11 mouse cellular contexts compared by ENCODE assay signal in the genomic region with DNA sequence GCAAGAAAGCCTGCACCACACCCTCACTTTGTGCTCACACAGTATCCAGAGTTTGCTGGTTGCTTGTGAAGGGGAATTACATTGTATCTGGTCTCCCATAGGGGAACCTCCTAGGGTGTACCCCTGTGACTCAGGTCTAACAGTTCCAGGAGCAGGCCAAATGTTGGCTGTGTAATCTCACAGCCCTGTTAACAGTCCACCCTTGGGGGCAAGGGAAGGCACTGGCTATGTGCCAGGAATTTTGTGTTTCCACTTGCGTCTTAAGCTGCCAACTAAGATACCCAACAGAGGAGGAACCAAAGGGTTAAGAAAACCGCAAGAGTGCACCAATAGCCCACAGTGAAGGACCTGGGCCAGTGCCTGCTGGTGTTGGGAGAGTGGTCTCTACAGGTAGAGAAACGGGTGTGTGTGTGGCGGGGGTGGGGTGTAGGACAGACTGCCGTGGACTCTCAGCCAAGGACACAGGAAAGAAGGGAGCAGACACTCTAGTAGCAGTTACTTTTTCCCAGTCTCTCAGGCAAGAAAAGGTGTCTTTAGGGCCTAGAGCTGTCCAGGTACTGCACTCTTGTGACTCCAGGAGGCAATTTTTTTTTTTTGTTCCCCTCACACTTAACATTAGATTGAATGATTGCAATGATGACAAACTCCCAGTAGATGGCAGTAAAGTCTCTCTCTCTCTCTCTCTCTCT. TPM values are rescaled to one million over a fixed set of nuclear protein-coding genes. Genes with fewer than 3 reads are reported as not detected.
A peak's percentile ranks its signal among the peaks of the same experiment; 100 is the strongest.
DNase-seq lines count a peak whose midpoint lies in the region; ATAC-seq and TF ChIP-seq lines count a peak whose summit lies in the region.
"Had no signal": no experiment of that assay in that cellular context is flagged by ENCODE, and none has a peak within 500 bp of the region (broad histone marks: within the 10 kb centered on the region; RNA-seq: fewer than 3 reads in every experiment).

No protein-coding gene starts in this region.

- H3K27ac ChIP-seq in liver, embryonic 14.5 days: no peak overlapping the region
- H3K27ac ChIP-seq in liver, embryonic 12.5 days: no peak overlapping the region
- H3K27ac ChIP-seq in forebrain, embryonic 16.5 days (ENCODE audit: low read length): no peak overlapping the region

- H3K36me3 ChIP-seq in liver, embryonic 14.5 days (replicated peaks; ENCODE audit: control insufficient read depth, insufficient read depth, low read depth): no peaks in the 10 kb centered on the region
- H3K36me3 ChIP-seq in liver, embryonic 12.5 days: no peaks in the 10 kb centered on the region
- H3K36me3 ChIP-seq in forebrain, embryonic 16.5 days (ENCODE audit: control insufficient read depth, insufficient read depth): no peaks in the 10 kb centered on the region

- peak; percentile 32; the same call in 1 of the 2 replicates for TF ChIP-seq CTCF in liver, embryonic 14.5 days (IDR thresholded peaks at IDR 0.05; ENCODE audit: low read depth)

- no peak for TF ChIP-seq EP300 in liver, embryonic 14.5 days (IDR thresholded peaks at IDR 0.05; ENCODE audit: low read depth)

- H3K4me2 ChIP-seq in liver, embryonic 14.5 days (ENCODE audit: low read depth): no peak overlapping the region
- no peak overlapping the region for H3K4me2 ChIP-seq in liver, embryonic 12.5 days
- no peak overlapping the region for H3K4me2 ChIP-seq in forebrain, embryonic 16.5 days (ENCODE audit: low read length)

- H3K4me3 ChIP-seq in liver, embryonic 14.5 days (ENCODE audit: insufficient read depth in 1 of 2, low read depth in 2 of 2, low read length in 2 of 2): no peak overlapping the region
- no peak overlapping the region for H3K4me3 ChIP-seq in liver, embryonic 12.5 days
- H3K4me3 ChIP-seq in forebrain, embryonic 16.5 days (replicated peaks; ENCODE audit: low read length): no peak overlapping the region

- ATAC-seq in liver, embryonic 14.5 days (ENCODE audit: insufficient read depth): no peak
- ATAC-seq in liver, embryonic 12.5 days: no peak
- peak; percentile 30; the same call in 1 of the 2 replicates for ATAC-seq in forebrain, embryonic 16.5 days

- peak; percentile 73 for DNase-seq in cerebellum, adult 9-10 months
- DNase-seq in cerebellum, adult 11-12 months: no peak
- DNase-seq in liver, embryonic 14.5 days (ENCODE audit: low read depth in 3 of 3, low spot score in 3 of 3): no peak
- peak; percentile 40 for DNase-seq in retina, adult 2 months (ENCODE audit: low read depth, low spot score)
- DNase-seq in right cerebral cortex, adult 2 months (ENCODE audit: low spot score in 2 of 2): no peak
- DNase-seq in layer of hippocampus, adult 9-11 months: no peak
- DNase-seq: lung, postnatal 4 days had no signal

- no peaks in the 10 kb centered on the region for H3K4me1 ChIP-seq in liver, embryonic 14.5 days (replicated peaks; ENCODE audit: control insufficient read depth in 2 of 2, insufficient read depth in 2 of 2, low read length in 1 of 2)
- H3K4me1 ChIP-seq in liver, embryonic 12.5 days: no peaks in the 10 kb centered on the region
- H3K4me1 ChIP-seq in forebrain, embryonic 16.5 days (replicated peaks; ENCODE audit: control insufficient read depth, insufficient read depth, low read length): no peaks in the 10 kb centered on the region; the same call in 1 of the 2 replicates

- no peaks in the 10 kb centered on the region for H3K9me3 ChIP-seq in liver, embryonic 14.5 days (ENCODE audit: control insufficient read depth, low read length)
- no peaks in the 10 kb centered on the region for H3K9me3 ChIP-seq in liver, embryonic 12.5 days (replicated peaks)
- H3K9me3 ChIP-seq in forebrain, embryonic 16.5 days (ENCODE audit: control insufficient read depth, low read length): no peaks in the 10 kb centered on the region

- no peak overlapping the region for H3K9ac ChIP-seq in liver, embryonic 14.5 days (replicated peaks)
- no peak overlapping the region for H3K9ac ChIP-seq in liver, embryonic 12.5 days
- H3K9ac ChIP-seq in forebrain, embryonic 16.5 days (replicated peaks; ENCODE audit: low read depth, low read length): no peak overlapping the region

- WGBS in liver, embryonic 14.5 days (ENCODE audit: insufficient replicate concordance): 52% methylated on average over 5 of the region's 5 CpGs
- 54% methylated on average over 5 of the region's 5 CpGs for WGBS in liver, embryonic 12.5 days (ENCODE audit: insufficient replicate concordance)
- WGBS in forebrain, embryonic 16.5 days: 43% methylated on average over 5 of the region's 5 CpGs

- H3K27me3 ChIP-seq in liver, embryonic 14.5 days (ENCODE audit: control insufficient read depth, insufficient read depth, low read length): no peaks in the 10 kb centered on the region
- 0 out of 2 replicates have a peak, but pooled peaks cover 10% of the 10 kb centered on the region for H3K27me3 ChIP-seq in liver, embryonic 12.5 days (replicated peaks)
- H3K27me3 ChIP-seq in forebrain, embryonic 16.5 days (replicated peaks; ENCODE audit: control insufficient read depth, insufficient read depth, low read length): no peaks in the 10 kb centered on the region

RNA-seq across cellular contexts. Expression of gene Zdhhc22, which starts 10.1 kb away (rescaled TPM):
- polyA plus RNA-seq in liver, embryonic 14.5 days (2012; rRNA removed): not detected in 2 replicates
- not detected in 2 replicates for polyA plus RNA-seq in liver, embryonic 14.5 days (2014; fragmentation: Nextera tagmentation; extraction: Ambion mirVana)
- not detected in 2 replicates for polyA plus RNA-seq in liver, embryonic 12.5 days (2016; fragmentation: Nextera tagmentation; extraction: Ambion mirVana)
- polyA plus RNA-seq in forebrain, embryonic 16.5 days (2015; fragmentation: Nextera tagmentation; extraction: Ambion mirVana): 5.2 and 9.4 TPM in 2 replicates
- polyA plus RNA-seq: large intestine, adult 2 months; spleen, adult 2 months had no signal

RNA-seq across cellular contexts. Expression of gene Tmem63c, which starts 20.8 kb away (rescaled TPM):
- polyA plus RNA-seq in liver, embryonic 14.5 days (2012; rRNA removed): 0.02 TPM in 1 of 2 replicates, not detected in the other
- polyA plus RNA-seq in liver, embryonic 14.5 days (2014; fragmentation: Nextera tagmentation; extraction: Ambion mirVana): not detected in 2 replicates
- polyA plus RNA-seq in liver, embryonic 12.5 days (2016; fragmentation: Nextera tagmentation; extraction: Ambion mirVana): not detected in 2 replicates
- 6.4 and 11.2 TPM in 2 replicates for polyA plus RNA-seq in forebrain, embryonic 16.5 days (2015; fragmentation: Nextera tagmentation; extraction: Ambion mirVana)

RNA-seq across cellular contexts. Expression of gene Cipc, which starts 53.5 kb away (rescaled TPM):
- 7.5 and 8.8 TPM in 2 replicates for polyA plus RNA-seq in liver, embryonic 14.5 days (2012; rRNA removed)
- 10.0 and 10.7 TPM in 2 replicates for polyA plus RNA-seq in liver, embryonic 14.5 days (2014; fragmentation: Nextera tagmentation; extraction: Ambion mirVana)
- polyA plus RNA-seq in liver, embryonic 12.5 days (2016; fragmentation: Nextera tagmentation; extraction: Ambion mirVana): 18.0 and 19.2 TPM in 2 replicates
- 61.5 and 62.7 TPM in 2 replicates for polyA plus RNA-seq in forebrain, embryonic 16.5 days (2015; fragmentation: Nextera tagmentation; extraction: Ambion mirVana)

Comparison
In these comparisons a context has a peak if more than half of its experiments do, and no peak if none do; other contexts are left out.
1. DNase-seq: peak in cerebellum, adult 9-10 months (single experiment) and retina, adult 2 months (single experiment); none in cerebellum, adult 11-12 months (single experiment), liver, embryonic 14.5 days (0 of 3), right cerebral cortex, adult 2 months (0 of 2) and layer of hippocampus, adult 9-11 months (single experiment).